Mouse (Mus musculus): ENCODE measurements around the gene Pdcd11.

The Pdcd11 gene

DNA sequence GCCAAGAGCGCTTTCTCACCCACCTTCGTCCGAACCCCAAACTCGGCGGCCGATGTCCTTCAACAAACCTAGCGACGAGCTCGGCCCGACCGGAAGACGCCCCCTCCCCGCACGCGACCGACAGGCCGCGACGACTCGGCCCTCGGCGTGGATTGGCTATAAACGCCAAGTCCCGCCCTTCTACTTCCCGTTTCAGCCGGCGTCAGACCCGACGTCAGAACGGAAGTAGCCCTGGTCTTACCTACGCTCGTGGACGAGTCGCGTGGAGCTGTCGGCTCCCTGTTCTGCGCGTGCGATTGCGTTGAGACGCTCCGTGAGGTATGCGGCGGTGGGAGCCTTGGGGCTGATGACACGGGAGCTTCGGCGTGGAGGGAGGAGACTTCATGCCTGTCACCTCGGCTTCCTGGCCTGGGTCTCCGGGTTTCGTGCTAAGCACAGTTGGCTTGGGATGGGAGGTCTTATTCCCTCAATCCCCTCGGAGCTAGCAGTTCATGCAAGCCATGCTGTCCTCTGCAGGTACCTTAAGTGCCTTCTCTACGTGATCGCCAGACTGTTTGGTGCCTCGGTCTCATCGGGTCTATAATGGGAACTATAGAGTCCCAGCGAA lies at the start of gene Pdcd11, which contains the start of gene Usmg5:
Gene Pdcd11, plus strand, starts transcription at position 219 of the 607 bp plus-strand sequence.
Gene Usmg5, minus strand, starts transcription at position 98 of the 607 bp plus-strand sequence.
- peak; percentile 96 for DNase-seq

DNA sequence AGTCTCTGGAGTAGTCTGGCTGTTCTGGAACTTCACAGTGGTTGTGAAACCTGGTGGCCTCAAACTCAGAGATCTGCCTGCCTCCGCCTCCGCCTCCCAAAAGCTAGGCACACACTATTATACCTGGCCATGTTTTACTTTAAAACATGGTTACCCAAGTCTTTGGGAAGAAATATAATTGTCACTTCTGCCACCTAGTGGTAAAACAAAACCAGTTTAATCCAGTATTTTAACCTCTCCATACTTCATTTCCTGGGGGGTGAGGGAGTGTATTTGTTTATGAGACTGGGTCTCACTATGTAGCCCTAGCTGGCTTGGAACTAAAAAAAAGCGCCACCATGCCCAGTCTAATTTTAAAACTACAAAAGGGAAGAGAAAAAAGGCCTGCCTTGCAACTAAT lies 47.0 kb upstream of the Pdcd11 start:
- no peak for DNase-seq

DNA sequence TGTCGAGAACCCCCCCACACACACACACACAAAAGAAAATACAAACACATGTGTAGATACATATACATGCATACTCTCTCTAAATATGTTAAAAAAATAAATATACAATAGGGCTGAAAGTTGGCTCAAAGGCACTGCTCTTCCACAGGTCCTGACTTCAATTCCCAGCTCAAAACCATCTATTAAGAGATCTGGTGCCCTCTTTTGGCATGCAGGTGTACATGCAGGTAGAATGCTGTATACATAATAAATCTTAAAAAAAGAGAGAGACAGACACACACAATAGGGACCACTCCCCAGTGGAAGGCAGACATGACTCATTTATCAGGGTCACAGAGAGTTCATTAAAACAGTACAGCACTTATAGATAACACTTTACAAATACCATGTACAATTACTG lies 44.2 kb upstream of the Pdcd11 start:
- no peak for DNase-seq

DNA sequence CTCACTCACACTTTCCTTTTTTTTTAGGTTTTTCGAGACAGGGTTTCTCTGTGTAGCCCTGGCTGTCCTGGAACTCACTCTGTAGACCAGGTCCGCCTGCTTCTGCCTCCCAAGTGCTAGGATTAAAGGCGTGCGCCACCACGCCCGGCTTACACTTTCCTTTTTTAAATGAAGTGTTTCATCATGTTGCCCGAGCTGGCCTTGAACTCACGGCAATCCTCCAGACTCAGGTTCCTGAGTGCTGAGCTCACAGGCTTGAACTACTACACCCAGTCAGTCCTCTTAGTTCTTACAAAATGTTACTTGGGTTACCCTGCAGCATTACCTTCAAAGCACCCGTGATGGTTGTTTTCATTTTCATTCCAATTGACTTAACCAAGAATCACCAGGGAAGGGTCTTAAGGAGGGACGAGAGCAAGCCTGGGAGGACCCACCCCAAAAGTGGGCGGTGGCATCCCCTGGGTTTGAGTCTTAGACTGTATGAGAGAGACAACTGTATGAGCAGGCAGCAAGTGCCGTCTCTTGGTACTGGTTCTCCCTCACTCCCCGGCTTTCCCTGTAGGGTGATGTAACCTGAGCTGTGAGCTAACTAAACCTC lies 43.2 kb upstream of the Pdcd11 start:
- no peak for DNase-seq

DNA sequence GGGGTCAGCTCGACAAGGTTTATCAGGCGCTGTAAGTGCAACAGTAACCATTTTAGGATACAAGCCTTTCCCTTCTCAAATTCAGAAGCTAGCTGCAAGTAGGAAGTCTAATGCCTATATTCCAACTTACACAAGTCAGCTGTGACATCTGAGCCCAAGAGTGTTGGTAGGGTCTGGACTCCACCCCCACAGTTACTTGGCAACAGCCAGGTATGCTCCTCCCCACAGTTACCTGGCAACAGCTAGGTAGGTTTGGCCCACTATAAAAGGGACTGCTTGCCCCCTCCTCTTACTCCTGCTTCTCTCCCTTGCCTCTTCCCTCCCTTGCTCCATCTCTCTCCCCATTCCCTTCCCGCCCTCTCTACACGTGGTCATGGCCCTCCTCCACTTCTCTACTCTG lies 41.5 kb upstream of the Pdcd11 start:
- no peak for DNase-seq

DNA sequence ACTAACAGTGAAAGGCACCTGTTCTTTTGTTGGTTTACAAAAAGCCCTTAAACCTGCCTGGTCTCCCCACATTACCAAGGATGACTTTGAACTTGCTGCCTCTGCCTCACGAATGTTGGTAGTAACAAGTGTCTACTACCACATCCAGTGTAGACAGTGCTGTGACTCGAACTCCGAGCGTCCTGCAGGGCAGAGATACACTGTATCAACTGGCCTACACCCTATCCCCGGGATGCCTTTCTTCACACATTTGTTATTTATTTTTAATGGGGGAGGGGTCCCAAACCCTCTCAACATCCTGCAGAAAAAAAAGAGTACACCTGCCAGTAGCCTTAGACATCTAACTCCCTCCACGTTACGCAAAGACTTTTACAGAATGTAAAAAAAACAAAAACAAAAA lies 40.7 kb upstream of the Pdcd11 start:
- no peak for DNase-seq

DNA sequence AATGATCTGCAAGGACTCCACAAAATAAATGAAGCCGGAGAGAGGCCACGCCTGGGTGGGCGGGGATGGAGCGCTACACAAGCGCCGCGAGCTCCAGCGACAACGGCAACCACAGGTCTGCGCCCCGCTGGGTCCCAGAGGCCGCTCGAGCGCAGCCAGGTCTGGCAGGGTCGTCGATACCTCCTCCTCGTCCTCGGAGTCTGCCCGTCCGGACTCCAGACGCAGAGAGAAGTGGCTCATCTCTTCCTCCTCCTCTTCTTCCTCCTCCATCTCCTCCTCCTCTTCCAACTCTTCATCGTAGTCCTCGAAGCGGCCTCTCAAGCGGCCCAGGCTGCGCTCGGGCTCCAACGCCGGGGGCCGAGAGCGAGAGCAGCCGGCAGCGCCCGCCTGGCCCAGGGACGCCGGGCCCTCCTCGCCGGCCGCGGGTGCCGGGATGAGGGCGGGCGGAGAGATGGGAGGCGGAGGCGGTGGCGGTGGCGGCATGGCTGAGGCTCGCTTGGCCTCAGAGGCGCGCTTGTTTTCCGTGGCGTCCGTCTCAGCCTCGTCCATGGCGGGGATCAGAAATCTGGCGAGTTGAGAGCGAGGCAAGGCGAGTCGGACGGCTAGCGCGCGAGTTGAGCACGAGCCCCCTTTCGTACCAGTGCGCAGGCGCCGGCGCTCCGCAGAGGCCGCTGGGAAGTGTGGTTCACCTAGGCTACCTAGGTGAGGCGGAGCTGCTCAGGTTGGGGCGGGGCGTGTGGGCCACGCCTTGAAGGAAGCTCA lies 40.1 kb upstream of the Pdcd11 start, which contains the start of gene Pcgf6:
Gene Pcgf6, minus strand, starts transcription at position 636 of the 762 bp plus-strand sequence.
- peak; percentile 88 for DNase-seq

DNA sequence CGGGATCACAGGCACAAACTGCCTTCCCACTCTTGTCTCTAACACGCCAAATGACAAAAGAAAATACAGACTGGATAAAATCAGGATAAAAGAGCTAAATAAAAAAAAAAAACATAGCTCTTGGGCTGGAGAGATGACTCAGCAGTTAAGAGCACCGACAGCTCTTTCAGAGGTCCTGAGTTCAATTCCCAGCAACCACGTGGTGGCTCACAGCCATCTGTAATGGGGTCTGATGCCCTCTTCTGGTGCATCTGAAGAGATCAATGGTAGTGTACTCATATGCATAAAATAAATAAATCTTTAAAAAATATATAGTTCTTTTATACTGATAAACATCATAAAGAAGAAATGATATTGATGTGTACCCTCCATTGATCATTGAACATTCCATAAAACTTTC lies 37.6 kb upstream of the Pdcd11 start:
- no peak for DNase-seq

DNA sequence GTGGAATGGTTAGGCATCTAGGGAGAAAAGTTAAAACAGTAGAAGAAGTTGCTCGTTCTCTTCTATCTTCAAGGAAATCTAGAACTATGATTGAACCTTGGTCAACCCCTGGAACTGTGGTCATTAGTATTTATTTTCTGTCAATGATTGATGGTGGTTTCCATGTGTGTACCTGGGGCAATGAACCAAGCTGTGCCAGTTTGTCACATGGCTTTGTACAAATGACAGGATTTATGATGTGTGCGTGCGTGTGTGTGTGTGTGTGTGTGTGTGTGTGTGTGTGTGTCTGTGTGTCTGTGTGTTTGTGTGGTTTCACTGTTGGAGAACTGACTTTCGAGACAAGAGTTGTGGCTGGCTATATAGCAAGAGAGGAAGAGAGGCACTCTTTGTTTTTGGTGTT lies 37.1 kb upstream of the Pdcd11 start:
- DNase-seq: no peak

DNA sequence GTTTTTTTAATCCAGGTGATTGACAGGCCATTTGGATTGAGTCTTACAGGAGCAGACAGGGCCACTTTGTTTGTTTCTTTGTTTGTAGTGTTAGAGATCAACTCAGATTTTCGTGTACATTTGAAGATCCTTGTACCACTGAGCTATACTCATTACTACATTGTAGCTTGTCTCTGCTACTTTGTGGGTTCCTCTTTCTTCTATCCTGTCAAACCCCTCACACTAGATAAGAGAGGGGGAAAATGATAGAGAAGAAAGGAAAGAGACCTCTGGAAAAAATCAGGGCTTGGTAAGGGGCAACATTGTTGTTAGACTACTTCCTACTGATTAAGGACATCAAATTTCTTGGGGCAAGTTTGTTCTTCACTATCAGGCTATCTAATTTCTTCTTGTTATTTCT lies 32.9 kb upstream of the Pdcd11 start:
- no peak for DNase-seq

DNA sequence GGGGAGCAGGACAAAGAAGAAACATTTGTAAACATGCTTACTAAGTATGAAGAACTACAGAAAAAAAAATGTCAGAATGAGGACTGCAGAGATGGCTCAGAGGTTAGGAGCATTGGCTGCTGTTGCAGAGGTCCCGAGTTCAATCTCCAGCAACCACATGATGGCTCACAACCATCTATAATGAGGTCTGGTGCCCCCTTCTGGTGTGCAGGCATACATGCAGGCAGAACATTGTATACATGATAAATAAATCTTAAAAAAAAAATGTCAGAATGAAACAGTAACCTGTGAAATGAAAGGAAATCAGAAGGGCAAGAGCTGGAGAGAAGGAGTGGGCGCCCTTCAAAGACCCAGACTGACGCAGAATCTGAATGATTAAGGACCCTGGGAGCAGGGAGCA lies 24.7 kb upstream of the Pdcd11 start:
- no peak for DNase-seq

DNA sequence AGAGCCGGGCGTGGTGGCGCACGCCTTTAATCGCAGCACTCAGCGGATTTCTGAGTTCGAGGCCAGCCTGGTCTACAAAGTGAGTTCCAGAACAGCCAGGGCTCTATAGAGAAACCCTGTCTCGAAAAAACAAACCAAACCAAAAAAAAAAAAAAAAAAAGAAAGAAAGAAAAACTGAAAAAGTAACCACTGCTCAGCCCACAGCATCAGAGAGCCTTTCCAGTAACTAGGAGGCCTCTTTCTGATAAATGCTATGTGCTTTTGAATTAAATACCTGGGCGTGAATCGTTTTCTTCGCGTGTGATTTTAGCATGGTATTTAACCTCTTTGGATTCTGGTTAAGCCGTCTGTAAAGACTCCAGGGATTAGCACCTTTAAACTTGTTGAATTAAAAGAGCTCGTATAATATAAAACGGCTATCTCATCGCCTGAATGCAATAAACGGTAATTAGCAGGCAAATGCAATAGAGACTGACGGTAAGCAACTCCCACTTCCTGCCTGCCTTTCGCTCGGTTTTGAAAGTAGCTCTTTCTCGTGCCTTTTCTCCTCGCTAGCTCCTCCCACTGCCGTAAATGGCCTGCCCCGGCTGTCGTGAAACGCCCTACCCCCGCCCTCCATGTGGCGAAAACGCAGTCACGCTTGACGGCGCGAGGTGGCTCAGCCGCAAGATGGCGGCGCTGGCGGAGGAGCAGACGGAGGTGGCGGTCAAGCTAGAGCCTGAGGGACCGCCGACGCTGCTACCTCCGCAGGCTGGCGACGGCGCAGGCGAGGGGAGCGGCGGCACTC lies 23.3 kb upstream of the Pdcd11 start, which contains the start of gene Taf5:
Gene Taf5, plus strand, starts transcription at position 651 of the 787 bp plus-strand sequence.
- DNase-seq: peak; percentile 96

DNA sequence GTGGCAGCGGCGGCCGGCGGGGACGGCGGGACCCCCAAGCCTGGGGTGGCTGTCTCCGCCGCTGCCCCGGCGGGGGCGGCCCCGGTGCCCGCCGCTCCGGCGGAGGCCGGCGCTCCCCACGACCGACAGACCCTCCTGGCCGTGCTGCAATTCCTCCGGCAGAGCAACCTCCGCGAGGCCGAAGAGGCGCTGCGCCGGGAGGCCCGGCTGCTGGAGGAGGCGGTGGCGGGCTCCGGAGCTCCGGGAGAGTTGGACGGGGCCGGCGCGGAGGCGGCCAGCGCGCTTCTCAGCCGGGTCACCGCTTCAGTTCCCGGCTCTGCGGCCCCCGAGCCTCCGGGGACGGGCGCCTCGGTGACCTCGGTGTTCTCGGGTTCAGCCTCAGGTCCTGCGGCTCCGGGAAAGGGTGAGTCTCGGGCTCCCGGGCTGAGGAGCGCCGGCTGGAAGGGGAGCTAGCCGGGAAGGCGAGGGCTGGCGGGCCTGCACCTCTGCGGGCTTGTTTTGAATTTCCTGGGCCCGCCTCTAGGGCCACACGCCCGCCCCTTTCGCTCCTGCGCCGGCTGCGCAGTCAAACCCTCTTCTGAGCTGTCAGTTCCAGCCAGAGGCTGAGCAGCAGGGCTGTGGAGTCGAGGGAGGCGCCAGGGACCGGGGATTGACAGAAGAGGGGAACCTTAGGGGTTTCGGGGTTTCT lies 22.5 kb upstream of the Pdcd11 start:
- peak; percentile 75 for DNase-seq

DNA sequence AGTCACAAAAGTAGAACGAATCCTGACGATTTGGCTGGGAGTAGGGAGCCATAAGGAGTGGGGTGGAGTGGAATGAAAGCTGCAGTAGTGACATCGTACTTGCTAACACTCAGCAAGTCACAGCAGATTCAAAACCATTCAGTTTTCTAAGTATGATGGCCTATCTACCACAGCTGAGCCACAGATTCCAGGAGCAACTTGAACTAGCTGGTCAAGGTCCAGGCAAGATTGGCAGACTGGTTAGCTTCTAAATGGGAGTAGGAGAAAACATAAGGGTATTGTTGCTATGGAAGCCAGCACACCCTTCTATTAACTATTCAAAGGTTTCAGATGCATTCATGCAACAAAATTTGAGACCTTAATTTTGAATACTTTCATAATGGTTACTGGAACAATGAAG lies 2.3 kb upstream of the Pdcd11 start:
- DNase-seq: no peak

DNA sequence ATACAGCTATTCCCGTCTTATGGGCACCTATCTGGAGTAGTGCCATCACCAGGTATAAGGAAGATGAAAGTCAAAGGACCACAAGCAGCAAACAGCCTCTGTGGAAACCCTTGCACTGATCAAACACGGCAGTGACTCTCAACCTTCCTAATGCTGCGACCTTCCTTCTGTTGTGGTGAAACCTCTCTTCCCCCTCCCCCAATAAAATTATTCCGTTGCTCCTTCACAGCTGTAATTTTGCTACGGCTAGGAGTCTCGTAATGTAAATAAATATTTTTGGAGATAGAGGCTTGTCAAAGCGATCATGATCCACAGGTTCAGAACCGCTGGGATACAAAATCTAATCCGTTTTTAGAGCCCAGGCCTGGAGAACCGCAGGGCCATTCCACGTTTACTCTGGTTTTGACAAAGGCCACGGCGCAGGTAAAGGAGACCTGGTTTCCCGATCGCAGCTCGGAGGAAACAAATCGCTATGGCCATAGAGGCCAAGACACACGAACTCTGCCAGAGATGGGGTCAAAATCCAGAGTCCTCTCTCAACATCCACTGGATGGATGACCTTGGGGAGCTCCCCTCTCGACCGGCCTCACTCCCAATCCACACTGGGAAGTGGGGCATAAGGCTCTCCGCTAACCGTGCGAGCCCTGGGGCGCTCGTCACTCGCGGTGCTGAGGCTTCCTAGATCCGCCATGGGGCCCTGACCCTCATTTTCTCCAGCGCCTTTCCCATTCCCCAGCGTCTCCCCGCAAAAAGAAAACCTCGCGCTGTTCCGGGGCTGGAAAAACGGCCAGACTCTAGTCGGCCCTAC lies 646 bp upstream of the Pdcd11 start:
- no peak for DNase-seq

DNA sequence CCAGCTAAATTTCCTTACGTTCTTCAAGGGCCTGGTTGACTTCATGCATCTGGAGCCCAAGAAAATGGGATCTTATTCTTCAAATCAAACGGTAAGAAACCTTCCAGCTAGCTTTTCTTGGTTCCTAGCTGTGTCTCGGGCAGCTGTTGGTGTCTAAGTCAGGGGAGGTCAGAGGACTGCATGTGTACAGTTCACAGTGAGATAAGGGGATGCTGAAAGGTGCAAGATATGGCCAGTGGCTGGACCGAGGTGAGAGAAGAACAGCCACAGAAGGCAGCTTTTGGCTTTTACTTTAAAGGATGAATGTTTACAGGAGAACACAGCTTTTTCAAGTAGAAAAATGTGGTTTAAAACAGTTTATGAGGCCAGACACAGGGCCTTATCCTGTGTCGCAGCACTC lies 10.5 kb downstream of the Pdcd11 start:
- DNase-seq: no peak

DNA sequence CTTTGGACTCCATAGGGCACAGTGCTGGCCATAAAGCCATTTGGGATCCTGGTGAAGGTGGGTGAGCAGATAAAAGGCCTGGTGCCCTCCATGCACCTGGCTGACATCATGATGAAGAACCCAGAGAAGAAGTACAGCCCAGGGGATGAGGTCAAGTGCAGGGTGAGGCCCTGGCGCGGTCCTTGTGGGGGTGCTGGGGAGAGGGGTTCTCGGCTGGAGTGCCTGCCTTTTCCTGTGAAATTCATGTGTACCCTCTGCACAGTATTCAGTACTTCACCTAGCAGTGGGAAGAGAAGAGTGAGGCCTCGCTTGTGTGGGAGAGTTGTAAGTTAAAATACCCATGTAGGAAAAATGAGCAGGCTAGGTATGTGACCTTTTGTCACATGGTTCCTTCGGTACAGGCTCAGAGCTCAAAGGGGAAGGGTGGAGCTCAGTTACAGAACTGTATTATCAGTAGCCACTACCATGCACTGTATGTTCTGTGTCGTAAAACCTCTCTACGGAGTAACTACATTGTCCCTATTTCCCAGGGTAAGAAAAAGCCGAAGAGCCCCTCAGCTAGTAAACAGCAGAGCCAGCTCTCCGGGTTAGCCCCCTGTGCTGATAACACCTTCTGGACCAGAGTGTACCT lies 14.2 kb downstream of the Pdcd11 start:
- DNase-seq: no peak

DNA sequence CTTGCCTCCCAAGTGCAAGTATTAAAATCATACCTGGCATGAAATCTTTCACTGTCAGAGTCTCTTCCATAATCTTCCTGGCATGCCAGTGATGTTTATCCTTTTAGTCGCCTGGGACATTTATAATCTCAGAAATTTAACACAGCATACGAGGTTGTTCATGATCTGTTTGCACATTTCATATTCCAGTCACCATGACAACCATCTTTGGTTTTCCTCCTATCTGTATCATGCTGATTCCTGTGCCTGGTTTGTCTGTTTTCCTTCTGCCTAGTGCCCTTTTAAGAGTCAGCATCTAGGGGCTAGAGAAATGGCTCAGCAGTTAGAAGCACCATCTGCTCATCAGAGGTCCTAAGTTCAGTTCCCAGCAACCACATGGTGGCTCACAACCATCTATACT lies 28.1 kb downstream of the Pdcd11 start:
- no peak for DNase-seq

DNA sequence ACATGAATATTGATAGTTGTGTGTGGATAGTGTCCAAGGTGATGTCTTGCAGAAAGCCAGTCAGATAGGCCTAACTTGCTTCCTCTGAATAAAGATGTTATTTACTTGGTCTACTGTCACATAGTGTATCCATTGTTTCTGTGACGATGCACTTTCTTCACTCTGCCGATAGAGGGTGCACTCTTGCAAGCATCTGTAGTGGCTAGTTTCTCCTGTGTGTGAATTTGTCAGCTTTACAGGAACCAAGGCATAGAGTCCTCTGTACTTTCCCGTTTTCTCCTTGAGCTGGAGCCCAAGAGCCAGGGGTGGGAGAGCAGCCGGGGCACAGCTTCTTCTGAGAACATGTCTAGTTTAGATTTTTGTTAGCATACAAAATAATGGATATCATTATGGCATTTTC lies 30.5 kb downstream of the Pdcd11 start:
- DNase-seq: no peak

DNA sequence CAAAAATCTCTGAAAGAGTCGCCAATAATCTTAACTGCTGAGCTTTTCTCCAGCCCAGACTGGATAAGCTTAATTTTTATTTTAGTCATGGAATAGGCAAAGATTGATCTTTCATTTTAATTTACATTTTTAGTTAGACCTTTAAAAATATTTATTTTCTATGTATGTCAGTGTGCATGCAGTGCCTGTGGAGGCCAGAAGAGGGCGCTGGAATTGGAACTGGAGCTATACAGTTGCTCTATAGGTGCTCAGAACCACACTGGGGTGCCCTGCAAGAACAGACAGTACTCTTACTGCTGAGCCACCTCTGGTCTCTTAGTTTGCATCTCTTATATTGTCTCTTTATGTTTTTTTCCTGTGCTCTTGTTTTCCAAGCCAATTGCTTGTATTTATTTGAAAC lies 32.2 kb downstream of the Pdcd11 start:
- DNase-seq: no peak

DNA sequence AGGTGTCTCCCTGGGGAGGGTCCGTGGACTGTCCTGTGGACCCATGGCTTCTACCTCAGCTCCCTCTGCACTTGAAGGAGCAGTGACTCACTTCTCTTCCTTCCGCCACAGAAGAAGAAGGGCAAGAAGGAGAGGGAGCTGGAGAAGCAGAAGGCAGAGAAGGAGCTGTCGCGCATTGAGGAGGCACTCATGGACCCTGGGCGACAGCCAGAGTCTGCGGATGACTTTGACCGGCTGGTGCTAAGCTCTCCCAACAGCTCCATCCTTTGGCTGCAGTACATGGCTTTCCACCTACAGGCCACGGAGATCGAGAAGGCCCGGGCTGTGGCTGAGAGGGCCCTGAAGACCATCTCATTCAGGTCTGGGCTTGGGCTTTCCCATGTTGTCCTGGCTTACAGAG lies 37.6 kb downstream of the Pdcd11 start:
- no peak for DNase-seq

All from cerebellum, adult 11-12 months (tissue).